Mouse (Mus musculus) layer of hippocampus, adult 18-20 months (tissue): ENCODE results near the gene Ttc14. TPM values are rescaled to one million over a fixed set of nuclear protein-coding genes. Genes with fewer than 3 reads are reported as not detected.
A peak's percentile ranks its signal among the peaks of the same experiment; 100 is the strongest.

Experiments used
- DNase-seq, 2 experiments: peaks; one replicate each; pipeline ENCODE4 v3.0.0; 2022; ENCODE audit warnings: low spot score in 2 of 2
- long read RNA-seq: library from polyadenylated mRNA; stranded (forward); transcript quantifications from one replicate; pipeline ENCODE4 v2.0.0, GENCODE M21; 2021
- total RNA-seq, 2 experiments: library from RNA; stranded (reverse); gene quantifications; 2 replicates each; pipeline ENCODE4 v1.2.3; 2021

The Ttc14 gene
- total RNA-seq: 10 to 100 TPM; 73.4 to 85.8 TPM
- long read RNA-seq, full-length matches to known transcripts: 68 of 98 reads
- long read RNA-seq, partial matches to known transcripts: 5 of 98 reads
- long read RNA-seq, other reads (novel, unspliced or antisense): 25 of 98 reads

DNA sequence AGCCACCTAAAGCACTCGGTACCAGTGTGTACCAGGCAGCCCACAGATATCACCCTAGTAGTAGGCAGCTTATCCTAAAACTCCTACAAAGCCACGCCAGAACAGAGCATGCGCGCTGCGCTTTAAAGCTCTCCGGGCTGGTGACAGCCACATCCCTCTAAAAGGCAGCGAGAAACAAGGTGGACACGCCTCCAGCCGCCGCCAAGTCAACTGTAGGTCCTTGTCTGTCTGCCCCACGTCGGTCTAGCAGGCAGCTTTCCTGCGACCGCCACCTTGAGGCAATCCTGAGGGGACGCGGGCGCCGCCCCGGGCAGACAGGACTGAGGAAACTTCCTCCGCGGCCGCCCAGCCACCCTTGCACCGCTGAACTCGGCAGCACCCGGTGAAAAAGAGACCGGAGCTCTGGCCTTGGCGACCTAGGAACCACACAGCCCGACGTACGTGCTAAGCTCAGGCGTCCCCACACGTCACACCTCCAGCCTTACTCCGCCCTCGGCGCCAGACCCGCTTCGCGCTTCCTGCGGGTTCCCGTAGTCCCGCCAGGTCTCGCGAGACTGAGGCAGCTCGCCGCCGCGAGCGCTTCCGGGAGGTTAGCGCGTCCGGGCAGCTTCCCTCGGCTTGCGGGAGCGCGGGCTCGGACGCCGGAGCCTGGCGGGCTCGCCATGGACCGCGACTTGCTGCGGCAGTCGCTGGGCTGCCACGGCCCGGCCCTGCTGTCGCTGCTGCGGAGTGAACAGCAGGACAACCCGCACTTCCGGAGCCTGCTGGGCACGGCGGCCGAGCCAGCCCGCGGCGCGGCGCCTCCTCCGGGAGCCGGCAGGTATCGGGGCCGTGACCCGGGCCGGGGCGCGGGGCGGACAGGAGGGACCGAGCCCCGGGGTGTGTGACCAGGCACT lies at the start of gene Ttc14:
TSS of gene Ttc14 (plus strand) at position 216 of the 896 bp plus-strand sequence.
- peak; percentile 96 to 98 for DNase-seq

- DNase-seq: peak in 1 of 2 experiments; percentile 21
These were observed 8.7 kb upstream of the Ttc14 start for GRCm38 (mm10) chr3:33790975-33791374.

DNA sequence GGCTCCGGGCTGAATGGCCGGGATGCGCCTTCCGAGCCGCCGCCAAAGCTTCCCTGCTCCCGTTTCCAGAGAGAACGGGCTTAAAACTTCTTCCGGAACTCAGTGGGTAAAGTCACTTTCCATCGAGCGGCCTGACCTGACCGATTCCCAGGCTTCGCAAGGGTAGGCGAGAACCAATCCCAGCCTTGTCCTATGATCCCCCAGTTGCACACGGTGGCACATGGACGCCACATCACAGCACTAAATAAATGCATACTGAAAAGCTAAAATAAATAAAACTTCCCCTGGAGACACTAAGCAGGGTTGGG lies 835 bp downstream of the Ttc14 start:
- peak in 1 of 2 experiments; percentile 6 for DNase-seq

- peak in 1 of 2 experiments; percentile 49 for DNase-seq
These were observed 7.5 kb downstream of the Ttc14 start for GRCm38 (mm10) chr3:33807151-33807550.

GRCm38 (mm10) chr3:33824135-33824946 lies 24.7 kb downstream of the Ttc14 start:
- peak; percentile 9 to 45 for DNase-seq

DNA sequence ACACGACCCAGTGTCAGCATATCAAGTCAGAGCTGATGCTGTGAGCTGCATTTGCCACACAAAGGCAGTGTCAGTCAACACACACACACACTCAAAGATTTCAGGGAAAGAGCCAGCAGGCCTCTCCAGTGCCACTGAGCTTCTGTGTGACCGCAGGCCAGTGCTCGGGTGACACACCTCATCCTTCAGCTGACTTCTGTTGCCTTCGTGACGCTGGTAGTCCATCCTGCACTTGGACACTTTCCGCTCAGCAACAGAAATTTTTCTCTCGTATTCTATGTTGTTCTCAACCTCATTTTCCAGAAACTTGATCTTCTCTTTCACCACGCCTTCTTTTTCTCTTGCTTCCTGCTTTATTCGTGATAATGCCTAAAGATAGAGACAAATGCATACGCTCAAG lies 32.7 kb downstream of the Ttc14 start:
- no peak for DNase-seq

GRCm38 (mm10) chr3:33836576-33836975 lies 36.9 kb downstream of the Ttc14 start:
- no peak for DNase-seq

DNA sequence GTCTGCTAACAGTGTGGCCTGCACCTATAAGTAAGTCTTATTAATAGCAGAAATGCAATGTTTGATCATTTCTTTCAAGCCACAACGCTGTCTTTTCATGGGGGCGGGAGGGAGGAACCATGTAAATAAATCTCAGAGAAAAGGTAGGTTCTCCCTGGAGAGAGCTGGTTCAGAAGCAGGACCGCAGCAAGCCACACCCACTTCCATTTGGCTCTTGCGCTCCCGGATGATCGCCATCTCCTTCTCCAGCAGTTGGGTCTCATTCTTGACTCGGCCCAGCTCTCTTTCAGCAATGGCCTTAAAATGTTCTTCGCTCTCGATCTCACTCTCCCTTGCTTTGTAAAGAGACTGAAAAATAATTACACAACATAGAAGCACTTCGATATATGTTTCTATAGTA lies 39.2 kb downstream of the Ttc14 start:
- no peak for DNase-seq

- DNase-seq: peak; percentile 73 to 90
These were observed 44.4 kb downstream of the Ttc14 start, which contains the start of gene Ccdc39 for GRCm38 (mm10) chr3:33843801-33844632. Gene Ccdc39, minus strand, starts transcription at chr3:33844310.

DNA sequence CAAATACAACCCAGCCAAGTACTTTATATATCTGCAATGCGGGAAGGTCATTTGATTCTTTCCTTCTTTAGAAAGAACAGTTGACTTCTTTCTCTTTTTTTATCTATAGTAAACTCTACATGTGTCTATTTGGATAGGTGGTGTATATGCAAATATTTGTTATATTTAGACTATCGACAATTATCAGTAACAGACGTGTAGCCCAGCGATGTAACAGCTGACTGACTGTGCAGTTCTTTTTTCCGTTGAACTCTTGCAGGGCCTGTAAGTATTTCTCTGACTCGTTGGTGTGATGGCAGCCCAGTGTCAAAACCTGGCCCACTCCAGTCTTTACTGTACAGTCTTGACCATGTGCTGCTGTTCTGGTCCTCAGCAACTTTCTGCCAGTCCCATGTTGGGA lies 47.0 kb downstream of the Ttc14 start:
- DNase-seq: no peak

DNA sequence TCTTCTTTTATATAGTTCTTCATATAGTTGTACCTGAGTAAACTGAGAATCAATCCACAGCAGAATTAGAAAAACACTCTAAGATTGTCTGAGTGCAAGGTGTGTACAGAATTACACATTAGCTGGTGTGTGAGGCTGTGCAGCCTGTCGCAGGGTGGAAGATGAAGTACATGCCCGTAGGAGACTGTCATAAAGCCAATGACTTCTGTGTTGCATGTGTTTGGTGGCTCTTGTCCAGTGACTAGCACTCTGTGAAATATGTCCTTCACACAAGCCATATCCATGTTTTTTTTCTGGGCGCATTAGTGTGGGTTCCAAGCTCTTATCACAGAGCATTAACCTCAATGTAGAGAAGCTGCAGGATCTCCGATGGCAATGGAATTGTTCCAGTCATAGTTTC lies 51.2 kb downstream of the Ttc14 start:
- no peak for DNase-seq

DNA sequence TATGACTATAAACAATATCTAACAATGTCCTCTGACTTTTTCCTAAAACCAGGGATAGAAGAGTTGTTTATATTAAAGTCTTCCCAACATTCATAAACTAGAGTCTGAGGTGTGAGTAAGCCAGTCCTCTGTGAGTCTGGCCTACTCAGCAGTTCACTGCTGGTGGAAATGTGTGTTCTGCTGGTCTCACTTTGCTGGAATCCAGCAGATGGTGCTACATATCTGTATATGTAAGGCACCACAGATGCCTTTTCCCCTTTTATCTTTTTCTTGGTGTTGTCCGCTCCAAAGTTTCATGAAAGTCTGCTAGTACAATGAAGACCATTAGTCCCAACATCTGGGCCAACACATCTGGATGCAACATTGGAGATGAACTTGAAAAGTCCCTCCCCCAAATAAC lies 53.4 kb downstream of the Ttc14 start:
- peak in 1 of 2 experiments; percentile 60 for DNase-seq

- no peak for DNase-seq
These were observed 59.3 kb downstream of the Ttc14 start for GRCm38 (mm10) chr3:33858939-33859338.

GRCm38 (mm10) chr3:33864000-33864540 lies 64.4 kb downstream of the Ttc14 start:
- DNase-seq: no peak

Other genes with a start within 250 kb of the Ttc14 start
- gene Ccdc39, start 44.5 kb downstream of the Ttc14 start, total RNA-seq: 10 to 100 TPM; 20.8 to 21.4 TPM
- gene Fxr1, start 220.1 kb downstream of the Ttc14 start, total RNA-seq: 10 to 100 TPM; 88.1 to 93.1 TPM